Mouse (Mus musculus): ENCODE results near the gene Foxa2. TPM values are rescaled to one million over a fixed set of nuclear protein-coding genes. Genes with fewer than 3 reads are reported as not detected.

The Foxa2 gene
- polyA plus RNA-seq, 1 experiment from 2014 or later = 17.9 TPM

- peak overlapping the region; percentile 32; the same call in 1 of the 2 replicates for H3K4me3 ChIP-seq (ENCODE audit: low read depth, low read length)
- WGBS = 10% methylated on average over 3 of the region's 3 CpGs
- no peak overlapping the region for H3K27ac ChIP-seq (ENCODE audit: low read depth, low read length)
- DNase-seq (ENCODE audit: low spot score, missing footprints) (peak; percentile 92), ATAC-seq (ENCODE audit: low FRiP score) (no peak)
- H3K4me1 ChIP-seq (ENCODE audit: control insufficient read depth, insufficient read depth, low read length) = peaks cover 5% of the 10 kb centered on the region
- no peaks in the 10 kb centered on the region for H3K36me3 ChIP-seq (ENCODE audit: control insufficient read depth, insufficient read depth, low read length)
- peaks cover 100% of the 10 kb centered on the region for H3K27me3 ChIP-seq (ENCODE audit: control insufficient read depth, insufficient read depth, low read length)
- H3K9me3 ChIP-seq (ENCODE audit: control insufficient read depth, low read length) = no peaks in the 10 kb centered on the region
- no peak overlapping the region for H3K9ac ChIP-seq (ENCODE audit: low read length)
- peak overlapping the region; percentile 37 for H3K4me2 ChIP-seq
These were observed 4.6 kb downstream of the Foxa2 start for GRCm38 (mm10) chr2:148042126-148042640.

- Histone ChIP-seq H3K27me3 (ENCODE audit: control insufficient read depth, insufficient read depth, low read length) (peaks cover 100% of the 10 kb centered on the region), H3K4me1 (ENCODE audit: control insufficient read depth, insufficient read depth, low read length) (peaks cover 5% of the 10 kb centered on the region), H3K36me3 (ENCODE audit: control insufficient read depth, insufficient read depth, low read length) (no peaks in the 10 kb centered on the region), H3K9me3 (ENCODE audit: control insufficient read depth, low read length) (no peaks in the 10 kb centered on the region), H3K9ac (ENCODE audit: low read length) (peak overlapping the region; percentile 10; the same call in 1 of the 2 replicates), H3K4me2 (peak overlapping the region; percentile 37), H3K4me3 (ENCODE audit: low read depth, low read length) (no peak overlapping the region), H3K27ac (ENCODE audit: low read depth, low read length) (no peak overlapping the region)
- ATAC-seq (ENCODE audit: low FRiP score) (no peak), DNase-seq (ENCODE audit: low spot score, missing footprints) (peak; percentile 90)
- WGBS = 3% methylated on average over 5 of the region's 5 CpGs
These were observed 5.4 kb downstream of the Foxa2 start for GRCm38 (mm10) chr2:148041381-148041780.

- H3K4me1 ChIP-seq (ENCODE audit: control insufficient read depth, insufficient read depth, low read length) = peaks cover 5% of the 10 kb centered on the region
- under 1% methylated on average over 37 of the region's 37 CpGs for WGBS
- H3K9me3 ChIP-seq (ENCODE audit: control insufficient read depth, low read length) = no peaks in the 10 kb centered on the region
- peaks cover 100% of the 10 kb centered on the region for H3K27me3 ChIP-seq (ENCODE audit: control insufficient read depth, insufficient read depth, low read length)
- H3K27ac ChIP-seq (ENCODE audit: low read depth, low read length) = peak overlapping the region; percentile 73
- H3K4me3 ChIP-seq (ENCODE audit: low read depth, low read length) = peak overlapping the region; percentile 33
- ATAC-seq (ENCODE audit: low FRiP score) (peak; percentile 54), DNase-seq (ENCODE audit: low spot score, missing footprints) (peak; percentile 97)
- peak overlapping the region; percentile 65 for H3K9ac ChIP-seq (ENCODE audit: low read length)
- H3K36me3 ChIP-seq (ENCODE audit: control insufficient read depth, insufficient read depth, low read length) = no peaks in the 10 kb centered on the region
- H3K4me2 ChIP-seq = peak overlapping the region; percentile 40; the same call in 1 of the 2 replicates
These were observed 6.3 kb downstream of the Foxa2 start for GRCm38 (mm10) chr2:148040236-148041121.

DNA sequence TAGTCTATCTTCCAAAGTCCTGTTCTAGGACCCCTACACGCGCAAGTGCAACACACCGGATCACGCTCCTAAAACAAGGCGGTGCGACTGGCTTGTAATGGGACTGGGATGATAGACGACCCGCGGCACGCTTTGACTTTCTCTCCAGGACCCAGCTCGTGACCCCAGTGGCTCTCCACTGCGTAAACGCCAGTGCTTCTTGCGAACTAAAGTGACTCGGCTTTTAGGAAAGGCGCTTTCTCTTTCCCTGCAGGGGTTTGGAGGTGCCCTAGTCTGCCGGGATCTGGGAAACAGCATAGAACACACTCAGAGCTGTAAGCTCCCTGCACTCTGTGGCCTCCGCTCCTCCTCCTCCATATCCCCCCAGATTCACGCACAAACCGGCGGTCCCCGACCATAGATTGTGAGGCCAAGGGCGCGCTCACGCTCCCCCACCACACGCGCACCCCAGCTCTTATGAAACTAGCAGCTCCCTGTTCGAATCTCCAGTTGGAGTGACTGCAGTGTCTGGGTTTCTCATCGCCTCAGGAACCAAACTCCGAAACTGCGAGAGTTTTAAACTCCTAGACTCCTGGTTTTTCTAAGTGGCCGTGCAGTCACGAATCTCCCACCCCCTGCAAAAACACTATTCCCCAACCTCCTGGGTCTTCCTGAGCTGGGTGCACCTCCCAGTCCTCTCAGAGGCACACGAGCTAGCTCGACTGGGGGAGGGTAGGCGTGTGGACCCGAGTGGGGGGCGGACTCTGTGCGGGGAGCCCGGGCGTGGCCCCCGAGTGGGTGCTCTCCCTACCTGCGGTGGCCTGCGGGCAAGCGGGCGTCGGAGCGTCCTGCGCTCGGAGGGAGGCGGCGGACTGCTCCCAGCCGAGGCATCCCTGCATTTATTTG is 7.2 kb downstream of the Foxa2 start:
- Histone ChIP-seq H3K27me3 (ENCODE audit: control insufficient read depth, insufficient read depth, low read length) (peaks cover 100% of the 10 kb centered on the region), H3K27ac (ENCODE audit: low read depth, low read length) (peak overlapping the region; percentile 73), H3K9ac (ENCODE audit: low read length) (peak overlapping the region; percentile 65), H3K4me2 (peak overlapping the region; percentile 40), H3K4me3 (ENCODE audit: low read depth, low read length) (peak overlapping the region; percentile 33), H3K9me3 (ENCODE audit: control insufficient read depth, low read length) (no peaks in the 10 kb centered on the region), H3K4me1 (ENCODE audit: control insufficient read depth, insufficient read depth, low read length) (peaks cover 5% of the 10 kb centered on the region), H3K36me3 (ENCODE audit: control insufficient read depth, insufficient read depth, low read length) (no peaks in the 10 kb centered on the region)
- peak; percentile 33; the same call in 1 of the 2 replicates for ATAC-seq (ENCODE audit: low FRiP score)
- DNase-seq (ENCODE audit: low spot score, missing footprints) = peak; percentile 97
- WGBS = under 1% methylated on average over 53 of the region's 53 CpGs

GRCm38 (mm10) chr2:148038366-148039310 is 8.1 kb downstream of the Foxa2 start:
- Histone ChIP-seq H3K9ac (ENCODE audit: low read length) (peak overlapping the region; percentile 65), H3K4me3 (ENCODE audit: low read depth, low read length) (peak overlapping the region; percentile 33), H3K27ac (ENCODE audit: low read depth, low read length) (peak overlapping the region; percentile 73), H3K4me2 (peak overlapping the region; percentile 40), H3K4me1 (ENCODE audit: control insufficient read depth, insufficient read depth, low read length) (peaks cover 2% of the 10 kb centered on the region; the same call in 1 of the 2 replicates), H3K27me3 (ENCODE audit: control insufficient read depth, insufficient read depth, low read length) (peaks cover 100% of the 10 kb centered on the region), H3K9me3 (ENCODE audit: control insufficient read depth, low read length) (no peaks in the 10 kb centered on the region), H3K36me3 (ENCODE audit: control insufficient read depth, insufficient read depth, low read length) (no peaks in the 10 kb centered on the region)
- 1% methylated on average over 42 of the region's 42 CpGs for WGBS
- DNase-seq (ENCODE audit: low spot score, missing footprints) (peak; percentile 96), ATAC-seq (ENCODE audit: low FRiP score) (no peak)

DNA sequence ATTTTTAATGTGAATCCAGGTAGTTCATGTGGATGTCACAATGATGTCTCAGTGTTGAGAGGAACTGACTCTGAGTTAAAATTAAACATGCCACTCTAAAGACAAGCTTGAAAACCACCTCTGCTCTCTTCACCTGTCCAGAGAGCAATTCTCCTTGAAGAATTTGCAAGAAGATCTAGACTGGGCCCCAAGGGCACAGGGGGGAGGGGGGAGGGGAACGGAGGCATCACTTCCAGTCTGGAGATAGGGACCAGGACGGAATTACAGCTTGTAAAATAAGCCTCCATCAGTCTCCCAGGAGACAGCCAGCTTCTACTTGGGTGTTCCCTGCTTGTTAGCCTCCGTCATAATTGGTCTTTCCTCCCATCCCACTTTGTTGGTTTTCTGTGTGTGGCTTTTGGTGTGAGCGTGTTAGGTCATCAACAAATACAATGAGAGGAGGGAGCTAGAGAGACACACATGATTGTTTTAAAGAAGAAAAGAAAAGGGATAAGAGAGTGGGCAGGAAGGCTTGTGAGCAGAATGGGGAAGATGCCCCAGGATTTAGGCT is 10.1 kb downstream of the Foxa2 start:
- 1% methylated on average over 4 of the region's 4 CpGs for WGBS
- Histone ChIP-seq H3K4me2 (peak overlapping the region; percentile 40; the same call in 1 of the 2 replicates), H3K27me3 (ENCODE audit: control insufficient read depth, insufficient read depth, low read length) (peaks cover 94% of the 10 kb centered on the region), H3K9me3 (ENCODE audit: control insufficient read depth, low read length) (no peaks in the 10 kb centered on the region), H3K36me3 (ENCODE audit: control insufficient read depth, insufficient read depth, low read length) (no peaks in the 10 kb centered on the region), H3K9ac (ENCODE audit: low read length) (peak overlapping the region; percentile 35; the same call in 1 of the 2 replicates), H3K4me3 (ENCODE audit: low read depth, low read length) (peak overlapping the region; percentile 7; the same call in 1 of the 2 replicates), H3K27ac (ENCODE audit: low read depth, low read length) (peak overlapping the region; percentile 73), H3K4me1 (ENCODE audit: control insufficient read depth, insufficient read depth, low read length) (peaks cover 2% of the 10 kb centered on the region; the same call in 1 of the 2 replicates)
- ATAC-seq (ENCODE audit: low FRiP score) (no peak), DNase-seq (ENCODE audit: low spot score, missing footprints) (peak; percentile 92)

- peak; percentile 93 for DNase-seq (ENCODE audit: low spot score, missing footprints)
- Histone ChIP-seq H3K4me1 (ENCODE audit: control insufficient read depth, insufficient read depth, low read length) (no peaks in the 10 kb centered on the region), H3K4me3 (ENCODE audit: low read depth, low read length) (no peak overlapping the region), H3K27ac (ENCODE audit: low read depth, low read length) (peak overlapping the region; percentile 37; the same call in 1 of the 2 replicates), H3K36me3 (ENCODE audit: control insufficient read depth, insufficient read depth, low read length) (no peaks in the 10 kb centered on the region), H3K9me3 (ENCODE audit: control insufficient read depth, low read length) (no peaks in the 10 kb centered on the region), H3K4me2 (peak overlapping the region; percentile 21; the same call in 1 of the 2 replicates), H3K27me3 (ENCODE audit: control insufficient read depth, insufficient read depth, low read length) (peaks cover 91% of the 10 kb centered on the region), H3K9ac (ENCODE audit: low read length) (peak overlapping the region; percentile 32; the same call in 1 of the 2 replicates)
- ATAC-seq (ENCODE audit: low FRiP score) = no peak
- WGBS = 5% methylated on average over 6 of the region's 6 CpGs
These were observed 15.6 kb downstream of the Foxa2 start for GRCm38 (mm10) chr2:148030991-148031675.

All from midbrain, embryonic 11.5 days (tissue).